8 mouse cellular contexts compared by ENCODE assay signal in the genomic region with DNA sequence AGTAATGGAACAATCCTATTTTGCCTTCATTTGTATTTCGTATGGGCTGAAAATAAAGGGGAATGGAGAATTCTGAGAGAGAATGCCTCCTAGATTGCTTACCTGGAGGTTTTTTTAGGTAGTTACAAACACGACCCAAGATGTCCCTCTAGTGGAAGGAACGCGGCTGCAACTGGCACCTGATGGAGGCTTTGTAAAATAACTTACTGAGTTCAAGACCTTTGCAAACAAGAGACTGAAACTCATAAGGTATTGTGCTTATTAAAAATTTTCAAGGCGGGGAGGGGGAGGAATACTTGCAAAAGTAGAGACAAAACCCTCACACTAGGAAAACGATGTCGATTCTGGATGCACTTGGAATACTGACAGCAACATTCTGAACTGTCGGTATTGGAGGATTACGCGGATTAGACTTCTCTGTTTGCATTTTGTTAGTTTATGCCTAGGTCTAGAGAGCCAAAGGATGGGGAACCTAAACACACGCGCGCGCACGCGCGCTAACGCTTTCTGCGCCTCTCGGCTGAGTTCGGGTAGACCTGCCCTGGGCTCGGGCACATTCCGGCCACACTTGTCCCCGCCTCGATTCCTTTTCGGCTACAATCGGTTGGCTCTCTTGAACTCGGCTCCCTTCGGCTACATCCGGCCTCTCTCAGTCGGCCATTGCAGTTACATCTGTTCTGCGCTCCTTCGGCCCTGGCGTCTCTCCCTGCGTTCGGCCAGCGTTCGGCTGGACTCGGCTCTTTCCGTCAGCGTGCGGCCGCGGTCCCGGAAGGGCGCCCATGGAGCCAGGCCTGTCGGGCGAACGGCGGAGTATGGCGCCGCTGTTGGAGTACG. TPM values are rescaled to one million over a fixed set of nuclear protein-coding genes. Genes with fewer than 3 reads are reported as not detected.
DNase-seq lines count a peak whose midpoint lies in the region; ATAC-seq lines count a peak whose summit lies in the region.

Ercc4 (plus strand) TSS at position 529 of the 834 bp plus-strand sequence.

- peaks cover 9% of the 10 kb centered on the region for H3K36me3 ChIP-seq in lung, embryonic 16.5 days (ENCODE audit: control insufficient read depth, insufficient read depth, low read length)

- peak; percentile 91 for DNase-seq in MEL-GATA-1-ER (ENCODE audit: extremely low read depth, low read depth)
- peak; percentile 99 for DNase-seq in cerebellum, adult 8-10 months
- DNase-seq in forelimb bud, embryonic 11.5 days (ENCODE audit: low read depth, low spot score) = peak; percentile 96
- DNase-seq in layer of hippocampus, adult 9-10 months (ENCODE audit: low spot score) = peak; percentile 89
- DNase-seq in ovary, postnatal 10 days (ENCODE audit: low spot score) = peak; percentile 97
- DNase-seq in thymus, postnatal 10 days (ENCODE audit: low spot score in 2 of 2) = peak; percentile 95 to 98

- ATAC-seq in hematopoietic stem cell, adult 5-6 weeks (replicated peaks in 1 of 2; ENCODE audit: insufficient read depth in 1 of 2, low FRiP score in 2 of 2, low TSS enrichment in 1 of 2, low read depth in 1 of 2, poor library complexity in 2 of 2, severe bottlenecking in 2 of 2) = peak; percentile 98 to 99
- peak; percentile 99 for ATAC-seq in lung, embryonic 16.5 days (ENCODE audit: low read depth)

- peak within 1 kb of the TSS; percentile 83 for H3K27ac ChIP-seq in lung, embryonic 16.5 days (ENCODE audit: low read length)

- H3K4me2 ChIP-seq in lung, embryonic 16.5 days (ENCODE audit: low read depth, low read length) = peak within 1 kb of the TSS; percentile 80

- H3K27me3 ChIP-seq in lung, embryonic 16.5 days (ENCODE audit: control insufficient read depth, insufficient read depth, low read depth, low read length) = no peaks in the 10 kb centered on the region

- peaks cover 7% of the 10 kb centered on the region for H3K4me1 ChIP-seq in lung, embryonic 16.5 days (replicated peaks; ENCODE audit: control insufficient read depth, insufficient read depth, low read length)

- H3K9ac ChIP-seq in lung, embryonic 16.5 days (ENCODE audit: low read length) = peak within 1 kb of the TSS; percentile 88

- no peaks in the 10 kb centered on the region for H3K9me3 ChIP-seq in lung, embryonic 16.5 days (ENCODE audit: control insufficient read depth, low read length)

- 1% methylated on average over 53 of the region's 53 CpGs for WGBS in lung, embryonic 16.5 days

- peak within 1 kb of the TSS; percentile 67 for H3K4me3 ChIP-seq in lung, embryonic 16.5 days (ENCODE audit: low read length)

RNA-seq across cellular contexts. Expression of gene Ercc4, which starts in this region (rescaled TPM):
- 13.2 and 16.1 TPM in 2 replicates for total RNA-seq in hematopoietic stem cell, adult 5-6 weeks (2017)
- polyA plus RNA-seq in lung, embryonic 16.5 days (2015; fragmentation: Nextera tagmentation; extraction: Ambion mirVana) = 13.6 and 14.8 TPM in 2 replicates

Comparison
In these comparisons a context has a peak if more than half of its experiments do, and no peak if none do; other contexts are left out.
1. Peak in every context shown above with its lines: DNase-seq, ATAC-seq, H3K4me3 ChIP-seq and H3K27ac ChIP-seq.